In the genomic region with DNA sequence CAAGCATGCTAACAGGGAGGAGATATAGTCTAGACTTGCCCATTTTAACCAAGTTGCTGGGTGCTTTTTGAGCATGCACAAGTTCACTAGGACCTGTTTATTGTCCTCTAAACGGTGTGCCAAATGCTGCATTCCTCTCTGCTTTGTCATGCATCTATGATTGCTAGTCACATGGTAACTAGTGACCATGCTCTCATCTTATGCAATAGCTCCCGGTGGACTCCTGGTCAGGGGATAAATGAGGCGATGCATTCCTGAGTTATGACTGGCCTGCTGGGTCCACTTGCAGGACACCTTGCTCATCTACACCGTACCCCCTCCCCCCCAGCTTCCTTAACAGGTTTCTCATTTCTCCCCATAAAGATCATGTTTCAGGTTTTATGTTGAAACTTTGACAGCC, we compare ENCODE assay signal across 8 mouse cellular contexts.
DNase-seq lines count a peak whose midpoint lies in the region; ATAC-seq lines count a peak whose summit lies in the region.
"Had no signal": no experiment of that assay in that cellular context is flagged by ENCODE, and none has a peak within 500 bp of the region (broad histone marks: within the 10 kb centered on the region; RNA-seq: fewer than 3 reads in every experiment).

No protein-coding gene starts in this region.

- ATAC-seq in heart, embryonic 16.5 days (replicated peaks; ENCODE audit: extremely low read depth, insufficient read depth, low FRiP score): peak; percentile 41; the same call in 1 of the 2 replicates
- no peak for ATAC-seq in forebrain, embryonic 13.5 days

- H3K27ac ChIP-seq in heart, embryonic 16.5 days (ENCODE audit: low read length): no peak overlapping the region
- no peak overlapping the region for H3K27ac ChIP-seq in forebrain, embryonic 13.5 days
- H3K27ac ChIP-seq: hindbrain, embryonic 15.5 days had no signal

- H3K4me3 ChIP-seq in heart, embryonic 16.5 days (ENCODE audit: low read length): no peak overlapping the region
- no peak overlapping the region for H3K4me3 ChIP-seq in forebrain, embryonic 13.5 days
- H3K4me3 ChIP-seq: hindbrain, embryonic 15.5 days had no signal

- H3K9me3 ChIP-seq in heart, embryonic 16.5 days (replicated peaks; ENCODE audit: control insufficient read depth, low read length): no peaks in the 10 kb centered on the region
- H3K9me3 ChIP-seq in forebrain, embryonic 13.5 days (replicated peaks): no peaks in the 10 kb centered on the region
- H3K9me3 ChIP-seq: hindbrain, embryonic 15.5 days had no signal

- no peaks in the 10 kb centered on the region for H3K27me3 ChIP-seq in heart, embryonic 16.5 days (ENCODE audit: control insufficient read depth, insufficient read depth, low read length)
- H3K27me3 ChIP-seq in forebrain, embryonic 13.5 days: no peaks in the 10 kb centered on the region
- H3K27me3 ChIP-seq: hindbrain, embryonic 15.5 days had no signal

- 52% methylated on average over 4 of the region's 4 CpGs for WGBS in heart, embryonic 16.5 days
- whole genome bisulfite sequencing in forebrain, embryonic 13.5 days: 83% methylated on average over 4 of the region's 4 CpGs

- DNase-seq in 416B (ENCODE audit: low read depth): peak; percentile 3
- DNase-seq in Muller cell, postnatal 12 days (ENCODE audit: inconsistent ontology term): peak; percentile 87
- DNase-seq in kidney, postnatal 4 days: peak; percentile 29 to 60
- DNase-seq in spleen, postnatal 36 days (ENCODE audit: low spot score in 2 of 2): no peak
- no peak for DNase-seq in layer of hippocampus, postnatal 36 days

- peaks cover 10% of the 10 kb centered on the region for H3K4me1 ChIP-seq in heart, embryonic 16.5 days (ENCODE audit: control insufficient read depth, insufficient read depth, low read length)
- peaks cover 4% of the 10 kb centered on the region for H3K4me1 ChIP-seq in forebrain, embryonic 13.5 days

- H3K9ac ChIP-seq in heart, embryonic 16.5 days (ENCODE audit: low read length): no peak overlapping the region
- no peak overlapping the region for H3K9ac ChIP-seq in forebrain, embryonic 13.5 days
- H3K9ac ChIP-seq: hindbrain, embryonic 15.5 days had no signal

- no peak overlapping the region for H3K4me2 ChIP-seq in heart, embryonic 16.5 days (ENCODE audit: low read depth, low read length)
- no peak overlapping the region for H3K4me2 ChIP-seq in forebrain, embryonic 13.5 days
- H3K4me2 ChIP-seq: hindbrain, embryonic 15.5 days had no signal

- no peaks in the 10 kb centered on the region for H3K36me3 ChIP-seq in heart, embryonic 16.5 days (ENCODE audit: control insufficient read depth, insufficient read depth)
- no peaks in the 10 kb centered on the region for H3K36me3 ChIP-seq in forebrain, embryonic 13.5 days (ENCODE audit: poor library complexity, severe bottlenecking)
- H3K36me3 ChIP-seq: hindbrain, embryonic 15.5 days had no signal

Comparison
In these comparisons a context has a peak if more than half of its experiments do, and no peak if none do; other contexts are left out.
1. DNase-seq: peak in 416B (single experiment), Muller cell, postnatal 12 days (single experiment) and kidney, postnatal 4 days (2 of 2); none in spleen, postnatal 36 days (0 of 2) and layer of hippocampus, postnatal 36 days (0 of 2).